Mouse (Mus musculus): ENCODE data around the gene Nptx1. TPM values are rescaled to one million over a fixed set of nuclear protein-coding genes. Genes with fewer than 3 reads are reported as not detected.

The Nptx1 gene
- polyA plus RNA-seq, 1 experiment: 0.85 TPM

DNA sequence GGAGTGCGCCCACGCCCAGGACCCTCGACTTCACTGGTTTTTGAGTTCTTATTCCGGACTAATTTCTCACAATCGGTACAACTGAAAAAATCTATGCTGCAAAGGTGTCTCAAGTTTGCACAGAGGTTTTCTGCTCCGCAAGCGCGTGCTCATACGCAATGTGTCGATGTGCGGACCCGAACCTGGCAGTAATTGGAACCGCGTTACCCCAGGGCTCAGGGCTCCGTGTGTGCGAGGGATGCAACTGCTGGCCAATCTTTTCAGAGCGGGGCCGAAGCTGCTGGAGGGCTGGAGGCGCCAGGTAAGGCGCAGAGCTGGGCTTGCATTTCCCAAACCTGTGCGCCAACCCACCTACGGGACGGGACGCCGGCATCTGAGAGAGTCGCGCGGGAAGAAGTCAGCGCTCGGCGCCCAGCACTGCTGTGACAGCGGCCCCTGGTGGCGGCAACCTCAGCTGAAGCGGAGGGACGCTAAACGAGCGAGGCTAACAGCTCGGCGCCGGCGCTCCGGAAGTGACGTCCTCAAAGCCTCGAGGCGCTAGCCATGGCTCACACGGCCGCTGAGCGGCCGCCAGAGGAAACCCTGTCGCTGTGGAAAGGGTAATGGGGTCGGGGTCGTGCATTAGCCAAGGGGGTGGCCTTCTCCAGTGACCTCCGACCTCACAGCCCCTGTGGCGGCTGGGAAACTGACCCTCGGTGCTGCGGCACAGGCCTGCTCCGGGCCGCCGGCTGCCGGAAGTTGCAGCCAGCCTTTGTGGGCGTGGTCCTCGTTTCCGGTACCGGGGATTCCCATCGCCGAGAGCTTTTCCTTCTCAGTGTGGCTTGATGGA lies 56.5 kb downstream of the Nptx1 start, which contains the start of gene Endov:
Gene Endov (plus strand): TSS at position 487 of the 829 bp plus-strand sequence.
- Histone ChIP-seq H3K36me3 (ENCODE audit: control insufficient read depth, insufficient read depth, low read length) (peaks cover 2% of the 10 kb centered on the region), H3K4me3 (ENCODE audit: control insufficient read depth, insufficient read depth, low read length) (peak within 1 kb of the TSS; percentile 74), H3K27ac (ENCODE audit: control insufficient read depth, insufficient read depth, low read length) (0 out of 2 replicates have a peak within 1 kb of the TSS, but pooled peaks have one; percentile 40), H3K4me1 (replicated peaks; ENCODE audit: control insufficient read depth, insufficient read depth, low read length) (peaks cover 7% of the 10 kb centered on the region), H3K27me3 (ENCODE audit: control insufficient read depth, insufficient read depth, low read length) (no peaks in the 10 kb centered on the region)
- DNase-seq: peak; percentile 99
- 2% methylated on average over 66 of the region's 66 CpGs for WGBS
- TF ChIP-seq POLR2A (IDR thresholded peaks at IDR 0.05; ENCODE audit: control insufficient read depth, extremely low read depth, insufficient read depth, low read length, poor library complexity): peak; percentile 78
- peak; percentile 98 for TF ChIP-seq CTCF (IDR thresholded peaks at IDR 0.05; ENCODE audit: borderline replicate concordance, control insufficient read depth, extremely low read depth, insufficient read depth, low read length, poor library complexity)

Other genes starting within 250 kb of the Nptx1 start
- 178 and 196 TPM in 2 replicates for gene Eif4a3, start 247.7 kb downstream of the Nptx1 start, polyA plus RNA-seq (2012; rRNA removed)
- 0.90 and 0.94 TPM in 2 replicates for gene Card14, start 240.0 kb downstream of the Nptx1 start, polyA plus RNA-seq (2012; rRNA removed)
- 28.6 and 36.5 TPM in 2 replicates for gene Sgsh, start 192.2 kb downstream of the Nptx1 start, polyA plus RNA-seq (2012; rRNA removed)
- gene Slc26a11, start 192.2 kb downstream of the Nptx1 start, polyA plus RNA-seq (2012; rRNA removed): 19.9 and 21.7 TPM in 2 replicates
- gene Rnf213, start 154.7 kb downstream of the Nptx1 start, polyA plus RNA-seq (2012; rRNA removed): 47.9 and 52.5 TPM in 2 replicates
- gene Endov, start 56.4 kb downstream of the Nptx1 start, polyA plus RNA-seq (2012; rRNA removed): 30.7 and 31.1 TPM in 2 replicates
- 58.7 and 61.4 TPM in 2 replicates for gene Rptor, start 55.2 kb upstream of the Nptx1 start, polyA plus RNA-seq (2012; rRNA removed)